10 mouse cellular contexts compared by ENCODE assay signal in the genomic region with DNA sequence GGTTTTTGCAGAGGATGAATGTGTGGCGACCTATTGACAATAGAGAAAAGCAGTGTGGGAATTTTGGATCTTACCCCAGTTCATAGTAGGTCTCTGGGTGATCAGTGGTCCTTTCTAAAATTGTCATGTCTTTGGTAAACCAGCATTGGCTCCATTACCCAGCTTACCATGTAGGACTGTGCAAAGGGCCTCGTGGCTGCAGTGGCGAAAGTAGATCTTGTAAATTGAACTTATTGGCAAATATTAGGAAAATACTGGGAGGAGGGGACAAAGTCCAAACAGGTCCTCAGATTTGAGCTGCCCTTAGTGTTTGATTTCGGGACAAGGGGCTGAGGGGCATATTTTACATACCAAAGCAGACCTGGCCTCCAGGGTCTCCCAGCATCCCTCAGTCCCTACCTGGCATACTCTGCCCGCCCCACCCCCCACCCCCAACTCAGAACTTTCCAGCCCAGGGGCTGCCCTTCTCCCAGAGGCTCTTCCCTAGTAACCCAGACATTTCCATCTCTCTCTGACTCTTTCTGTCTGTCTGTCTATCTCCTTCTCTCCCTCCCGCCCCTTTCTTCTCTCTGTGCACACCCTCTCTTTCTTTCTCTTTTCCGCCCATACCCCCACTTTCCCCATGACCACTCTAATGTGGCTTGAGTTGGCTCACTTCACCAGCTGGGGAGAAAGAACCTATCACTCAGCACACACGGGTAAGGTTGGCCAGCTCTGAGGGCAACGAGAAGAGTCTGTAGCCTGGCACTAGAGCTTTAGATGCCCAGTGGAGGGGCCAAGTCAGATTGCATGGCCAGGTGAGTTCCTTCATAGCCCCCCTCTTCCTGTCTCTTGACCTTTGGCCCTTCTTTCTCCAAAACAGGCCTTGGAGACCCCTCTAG. TPM values are rescaled to one million over a fixed set of nuclear protein-coding genes. Genes with fewer than 3 reads are reported as not detected.
DNase-seq lines count a peak whose midpoint lies in the region; ATAC-seq and TF ChIP-seq lines count a peak whose summit lies in the region.
"Had no signal": no experiment of that assay in that cellular context is flagged by ENCODE, and none has a peak within 500 bp of the region (broad histone marks: within the 10 kb centered on the region; RNA-seq: fewer than 3 reads in every experiment).

No protein-coding gene starts in this region.

- H3K27ac ChIP-seq in heart, embryonic 11.5 days (ENCODE audit: low read depth, low read length): peak overlapping the region; percentile 81
- H3K27ac ChIP-seq in lung, postnatal 0 days (ENCODE audit: low read length): peak overlapping the region; percentile 86
- peak overlapping the region; percentile 79 for H3K27ac ChIP-seq in heart, postnatal 0 days (ENCODE audit: low read depth)
- peak overlapping the region; percentile 61; the same call in 1 of the 2 replicates for H3K27ac ChIP-seq in stomach, embryonic 14.5 days (ENCODE audit: low read length)

- 0 out of 2 replicates have a peak, but pooled peaks cover 3% of the 10 kb centered on the region for H3K27me3 ChIP-seq in heart, embryonic 11.5 days (ENCODE audit: control insufficient read depth, insufficient read depth, low read length)
- H3K27me3 ChIP-seq in lung, postnatal 0 days (replicated peaks; ENCODE audit: insufficient read depth, low read length): no peaks in the 10 kb centered on the region
- H3K27me3 ChIP-seq in heart, postnatal 0 days (ENCODE audit: control insufficient read depth, insufficient read depth, low read length): no peaks in the 10 kb centered on the region
- H3K27me3 ChIP-seq in stomach, embryonic 14.5 days (ENCODE audit: control insufficient read depth, insufficient read depth, low read length): no peaks in the 10 kb centered on the region

- 66% methylated on average over 9 of the region's 9 CpGs for WGBS in heart, embryonic 11.5 days (ENCODE audit: insufficient replicate concordance)
- 48% methylated on average over 9 of the region's 9 CpGs for WGBS in lung, postnatal 0 days
- 69% methylated on average over 9 of the region's 9 CpGs for WGBS in heart, postnatal 0 days
- 70% methylated on average over 9 of the region's 9 CpGs for WGBS in stomach, embryonic 14.5 days

- no peak for TF ChIP-seq CTCF in lung, postnatal 0 days (IDR thresholded peaks at IDR 0.05)
- no peak for TF ChIP-seq CTCF in heart, postnatal 0 days (IDR thresholded peaks at IDR 0.05; ENCODE audit: low read depth)

- no peak for TF ChIP-seq EP300 in lung, postnatal 0 days (IDR thresholded peaks at IDR 0.05)
- TF ChIP-seq EP300 in heart, postnatal 0 days (IDR thresholded peaks at IDR 0.05; ENCODE audit: low read depth): no peak

- intact Hi-C loops in heart, postnatal 10 days (cut with DNase I): no loop called here

- H3K4me1 ChIP-seq in heart, embryonic 11.5 days (ENCODE audit: control insufficient read depth, insufficient read depth, low read length): peaks cover 64% of the 10 kb centered on the region
- H3K4me1 ChIP-seq in lung, postnatal 0 days (ENCODE audit: insufficient read depth, low read depth, low read length): peaks cover 41% of the 10 kb centered on the region
- H3K4me1 ChIP-seq in heart, postnatal 0 days (ENCODE audit: control insufficient read depth, insufficient read depth): peaks cover 33% of the 10 kb centered on the region
- peaks cover 38% of the 10 kb centered on the region for H3K4me1 ChIP-seq in stomach, embryonic 14.5 days (ENCODE audit: control insufficient read depth, insufficient read depth, low read length)

- H3K9ac ChIP-seq in heart, embryonic 11.5 days (ENCODE audit: low read depth, low read length): no peak overlapping the region; the same call in 1 of the 2 replicates
- no peak overlapping the region for H3K9ac ChIP-seq in lung, postnatal 0 days (replicated peaks; ENCODE audit: low read depth)
- no peak overlapping the region for H3K9ac ChIP-seq in heart, postnatal 0 days (replicated peaks; ENCODE audit: low read depth, low read length)
- H3K9ac ChIP-seq in stomach, embryonic 14.5 days (replicated peaks; ENCODE audit: low read depth, low read length): no peak overlapping the region

- DNase-seq in heart, postnatal 10 days: no peak
- no peak for DNase-seq in lung, postnatal 0 days (ENCODE audit: low spot score)
- no peak for DNase-seq in lung, adult 18-20 months
- no peak for DNase-seq in heart, postnatal 0 days (ENCODE audit: low spot score)
- no peak for DNase-seq in adrenal gland, adult 2 months
- DNase-seq in adrenal gland, adult 8-10 months: no peak
- DNase-seq: cerebellum, postnatal 36 days had no signal

- ATAC-seq in heart, embryonic 11.5 days (replicated peaks; ENCODE audit: insufficient number of reproducible peaks, low FRiP score, low TSS enrichment): no peak
- ATAC-seq in lung, postnatal 0 days: no peak
- ATAC-seq in heart, postnatal 0 days (ENCODE audit: insufficient read depth, low read depth): no peak
- no peak for ATAC-seq in stomach, embryonic 14.5 days (ENCODE audit: insufficient number of reproducible peaks, insufficient read depth, low FRiP score, low read depth)
- ATAC-seq: CD4-positive, CD25-positive, alpha-beta regulatory T cell, adult 4 months had no signal

- peak overlapping the region; percentile 34 for H3K4me2 ChIP-seq in heart, embryonic 11.5 days
- no peak overlapping the region for H3K4me2 ChIP-seq in lung, postnatal 0 days (replicated peaks; ENCODE audit: low read depth, low read length)
- H3K4me2 ChIP-seq in heart, postnatal 0 days (ENCODE audit: low read depth, low read length): no peak overlapping the region
- no peak overlapping the region for H3K4me2 ChIP-seq in stomach, embryonic 14.5 days (replicated peaks; ENCODE audit: low read depth, low read length)

- H3K4me3 ChIP-seq in heart, embryonic 11.5 days (ENCODE audit: low read depth, low read length): no peak overlapping the region
- no peak overlapping the region for H3K4me3 ChIP-seq in lung, postnatal 0 days (ENCODE audit: low read depth, low read length)
- no peak overlapping the region for H3K4me3 ChIP-seq in heart, postnatal 0 days (ENCODE audit: low read depth, low read length)
- H3K4me3 ChIP-seq in stomach, embryonic 14.5 days (ENCODE audit: low read depth, low read length): no peak overlapping the region

- H3K36me3 ChIP-seq in heart, embryonic 11.5 days (ENCODE audit: control insufficient read depth, insufficient read depth, low read length): no peaks in the 10 kb centered on the region
- H3K36me3 ChIP-seq in lung, postnatal 0 days (ENCODE audit: insufficient read depth, low read length): peaks cover 12% of the 10 kb centered on the region; the same call in 1 of the 2 replicates
- H3K36me3 ChIP-seq in heart, postnatal 0 days (replicated peaks; ENCODE audit: control insufficient read depth, insufficient read depth, low read length): peaks cover 5% of the 10 kb centered on the region; the same call in 1 of the 2 replicates
- H3K36me3 ChIP-seq in stomach, embryonic 14.5 days (ENCODE audit: control insufficient read depth, insufficient read depth, low read length): peaks cover 19% of the 10 kb centered on the region

- no peaks in the 10 kb centered on the region for H3K9me3 ChIP-seq in heart, embryonic 11.5 days (replicated peaks; ENCODE audit: control insufficient read depth, low read length)
- no peaks in the 10 kb centered on the region for H3K9me3 ChIP-seq in lung, postnatal 0 days (ENCODE audit: low read length)
- H3K9me3 ChIP-seq in heart, postnatal 0 days (replicated peaks; ENCODE audit: control insufficient read depth, low read length): no peaks in the 10 kb centered on the region
- H3K9me3 ChIP-seq in stomach, embryonic 14.5 days (ENCODE audit: control insufficient read depth, low read depth, low read length): no peaks in the 10 kb centered on the region

RNA-seq across cellular contexts. Expression of gene Tnk2, which starts 23.2 kb away (rescaled TPM):
- 6.9 and 7.8 TPM in 2 replicates for polyA plus RNA-seq in heart, embryonic 11.5 days (2014; fragmentation: Nextera tagmentation; extraction: Ambion mirVana)
- 10 to 100 TPM; 39.0 to 41.3 TPM for total RNA-seq in heart, postnatal 10 days (2021)
- 19.8 and 22.4 TPM in 2 replicates for polyA plus RNA-seq in lung, postnatal 0 days (2015; fragmentation: Nextera tagmentation; extraction: Ambion mirVana)
- 9.4 and 14.2 TPM in 2 replicates for total RNA-seq in heart, postnatal 0 days (2014; rRNA removed; ENCODE audit: low replicate concordance)
- 6.0 and 7.0 TPM in 2 replicates for polyA plus RNA-seq in heart, postnatal 0 days (2015; fragmentation: Nextera tagmentation; extraction: Ambion mirVana)
- polyA plus RNA-seq in stomach, embryonic 14.5 days (2014; fragmentation: Nextera tagmentation; extraction: Ambion mirVana): 13.1 and 17.1 TPM in 2 replicates
- 10 to 100 TPM; 26.5 to 47.4 TPM for total RNA-seq in adrenal gland, adult 2 months (2021)
- polyA plus RNA-seq in adrenal gland, adult 2 months (2012; rRNA removed): 100 and 110 TPM in 2 replicates
- total RNA-seq in adrenal gland, adult 8-10 months (2022): 10 to 100 TPM; 33.0 to 66.6 (median 48.3) TPM

RNA-seq across cellular contexts. Expression of gene Tfrc, which starts 58.2 kb away (rescaled TPM):
- 66.7 and 69.2 TPM in 2 replicates for polyA plus RNA-seq in heart, embryonic 11.5 days (2014; fragmentation: Nextera tagmentation; extraction: Ambion mirVana)
- 100 to 1,000 TPM; 180 to 317 TPM for total RNA-seq in heart, postnatal 10 days (2021)
- polyA plus RNA-seq in lung, postnatal 0 days (2015; fragmentation: Nextera tagmentation; extraction: Ambion mirVana): 14.6 and 16.0 TPM in 2 replicates
- 35.3 and 71.7 TPM in 2 replicates for total RNA-seq in heart, postnatal 0 days (2014; rRNA removed; ENCODE audit: low replicate concordance)
- polyA plus RNA-seq in heart, postnatal 0 days (2015; fragmentation: Nextera tagmentation; extraction: Ambion mirVana): 46.5 and 57.1 TPM in 2 replicates
- polyA plus RNA-seq in stomach, embryonic 14.5 days (2014; fragmentation: Nextera tagmentation; extraction: Ambion mirVana): 60.5 and 73.2 TPM in 2 replicates
- 10 to 100 TPM; 25.5 to 62.9 TPM for total RNA-seq in adrenal gland, adult 2 months (2021)
- 0.99 and 1.2 TPM in 2 replicates for polyA plus RNA-seq in adrenal gland, adult 2 months (2012; rRNA removed)
- 10 to 100 TPM; 17.5 to 46.5 (median 26.6) TPM for total RNA-seq in adrenal gland, adult 8-10 months (2022)
